8 mouse cellular contexts compared by ENCODE assay signal in the genomic region with DNA sequence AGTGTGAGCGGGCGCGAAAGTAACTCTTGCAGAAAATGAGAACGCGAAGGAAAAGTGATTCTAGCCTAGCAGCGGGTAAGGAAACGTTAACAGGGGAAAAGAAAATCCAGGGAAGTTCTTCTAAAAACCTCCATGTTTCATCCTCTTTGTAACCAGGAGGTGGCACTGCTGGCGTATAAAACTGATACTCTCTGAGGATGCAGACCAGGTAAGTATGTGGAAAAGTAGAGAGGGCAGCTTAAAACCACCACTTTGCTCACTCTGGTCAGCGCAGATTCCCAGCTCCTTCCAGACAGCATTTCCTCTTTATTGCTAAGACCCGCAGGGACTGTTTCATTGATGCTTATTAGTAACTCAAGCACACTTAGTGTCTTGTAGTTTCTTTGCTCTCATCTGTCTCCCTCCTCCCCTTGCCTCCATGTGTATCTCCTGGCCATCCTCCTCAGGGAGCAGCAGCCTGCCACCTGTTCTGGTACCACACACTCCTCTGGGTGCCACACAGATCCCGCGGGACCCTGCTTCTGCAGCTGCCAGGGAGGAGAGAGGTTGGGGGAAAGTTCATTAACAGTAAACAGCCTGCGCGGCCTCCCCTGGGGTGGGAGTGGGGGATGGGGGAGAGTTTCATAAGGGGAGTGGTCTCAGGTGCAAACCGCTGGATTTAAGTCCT. TPM values are rescaled to one million over a fixed set of nuclear protein-coding genes. Genes with fewer than 3 reads are reported as not detected.
DNase-seq lines count a peak whose midpoint lies in the region; ATAC-seq and TF ChIP-seq lines count a peak whose summit lies in the region.

No protein-coding gene starts in this region.

- 19% methylated on average over 15 of the region's 15 CpGs for WGBS in hindbrain, embryonic 14.5 days
- WGBS in stomach, embryonic 14.5 days, result 15% methylated on average over 15 of the region's 15 CpGs

- DNase-seq in left cerebral cortex, adult 11 months (ENCODE audit: low spot score), result peak; percentile 6
- no peak for DNase-seq in left cerebral cortex, adult 8-10 months (ENCODE audit: low spot score in 2 of 2)
- DNase-seq in embryo, embryonic 11 days, result peak; percentile 51
- DNase-seq in hindbrain, embryonic 14.5 days (ENCODE audit: low spot score), result peak; percentile 69
- peak in 1 of 2 experiments; percentile 33 for DNase-seq in left cerebral cortex, adult 2 months (ENCODE audit: extremely low spot score in 1 of 2, low spot score in 2 of 2)
- DNase-seq in mesoderm, embryonic 11.5 days (ENCODE audit: low read depth, low spot score), result peak; percentile 56

- H3K27me3 ChIP-seq in hindbrain, embryonic 14.5 days (ENCODE audit: control insufficient read depth, insufficient read depth, low read length), result no peaks in the 10 kb centered on the region
- no peaks in the 10 kb centered on the region for H3K27me3 ChIP-seq in stomach, embryonic 14.5 days (ENCODE audit: control insufficient read depth, insufficient read depth, low read length)

- peak; percentile 51; the same call in 1 of the 2 replicates for ATAC-seq in hindbrain, embryonic 14.5 days (ENCODE audit: low FRiP score)
- 0 out of 2 replicates have a peak, but pooled peaks have one; percentile 18 for ATAC-seq in stomach, embryonic 14.5 days (ENCODE audit: insufficient number of reproducible peaks, insufficient read depth, low FRiP score, low read depth)
- ATAC-seq in erythroid progenitor cell, adult 5-6 weeks (replicated peaks; ENCODE audit: low FRiP score, poor library complexity, severe bottlenecking), result no peak

- H3K9me3 ChIP-seq in hindbrain, embryonic 14.5 days (ENCODE audit: control insufficient read depth, low read length), result no peaks in the 10 kb centered on the region
- H3K9me3 ChIP-seq in stomach, embryonic 14.5 days (ENCODE audit: control insufficient read depth, low read depth, low read length), result no peaks in the 10 kb centered on the region

- no peaks in the 10 kb centered on the region for H3K4me1 ChIP-seq in hindbrain, embryonic 14.5 days (replicated peaks; ENCODE audit: control insufficient read depth, insufficient read depth, low read length)
- H3K4me1 ChIP-seq in stomach, embryonic 14.5 days (ENCODE audit: control insufficient read depth, insufficient read depth, low read length), result no peaks in the 10 kb centered on the region

- H3K27ac ChIP-seq in hindbrain, embryonic 14.5 days, result no peak overlapping the region
- H3K27ac ChIP-seq in left cerebral cortex, adult 2 months, result no peak overlapping the region
- H3K27ac ChIP-seq in stomach, embryonic 14.5 days (ENCODE audit: low read length), result no peak overlapping the region

- H3K9ac ChIP-seq in hindbrain, embryonic 14.5 days, result no peak overlapping the region
- no peak overlapping the region for H3K9ac ChIP-seq in stomach, embryonic 14.5 days (replicated peaks; ENCODE audit: low read depth, low read length)

- H3K4me2 ChIP-seq in hindbrain, embryonic 14.5 days (replicated peaks), result no peak overlapping the region
- H3K4me2 ChIP-seq in stomach, embryonic 14.5 days (replicated peaks; ENCODE audit: low read depth, low read length), result no peak overlapping the region; the same call in 1 of the 2 replicates

- intact Hi-C loops in left cerebral cortex, adult 2 months (cut with DNase I), result loop anchor here (2.0 to 5.0 kb wide), 3 partner anchors 193 to 563 kb away; no protein-coding TSS in a partner anchor

- peak; percentile 68 for TF ChIP-seq CTCF in left cerebral cortex, adult 2 months (IDR thresholded peaks at IDR 0.05)

- H3K4me3 ChIP-seq in hindbrain, embryonic 14.5 days (replicated peaks; ENCODE audit: low read length), result no peak overlapping the region
- no peak overlapping the region for H3K4me3 ChIP-seq in left cerebral cortex, adult 2 months
- no peak overlapping the region for H3K4me3 ChIP-seq in stomach, embryonic 14.5 days (ENCODE audit: low read depth, low read length)

- H3K36me3 ChIP-seq in hindbrain, embryonic 14.5 days (replicated peaks; ENCODE audit: control insufficient read depth, insufficient read depth), result no peaks in the 10 kb centered on the region
- no peaks in the 10 kb centered on the region for H3K36me3 ChIP-seq in stomach, embryonic 14.5 days (ENCODE audit: control insufficient read depth, insufficient read depth, low read length)

RNA-seq across cellular contexts. Expression of a gene that starts 37.8 kb away (rescaled TPM):
- total RNA-seq in left cerebral cortex, adult 8-10 months (2022), result 1 to 10 TPM; 1.3 to 1.7 (median 1.5) TPM
- polyA plus RNA-seq in hindbrain, embryonic 14.5 days (2014; fragmentation: Nextera tagmentation; extraction: Ambion mirVana), result 1.1 and 1.2 TPM in 2 replicates
- total RNA-seq in left cerebral cortex, adult 2 months (2021), result 1 to 10 TPM in 1 of 2 experiments, under 1 TPM in 1; 0.87 to 1.8 TPM
- 6.2 and 7.1 TPM in 2 replicates for polyA plus RNA-seq in stomach, embryonic 14.5 days (2014; fragmentation: Nextera tagmentation; extraction: Ambion mirVana)
- 5.0 and 8.6 TPM in 2 replicates for total RNA-seq in erythroid progenitor cell, adult 5-6 weeks (2015; ENCODE audit: low replicate concordance)
- 0.83 and 1.2 TPM in 2 replicates for total RNA-seq in erythroid progenitor cell, adult 5-6 weeks (2017; ENCODE audit: low replicate concordance)

Comparison
In these comparisons a context has a peak if more than half of its experiments do, and no peak if none do; other contexts are left out.
1. DNase-seq: peak in left cerebral cortex, adult 11 months (single experiment), embryo, embryonic 11 days (single experiment), hindbrain, embryonic 14.5 days (single experiment) and mesoderm, embryonic 11.5 days (single experiment); none in left cerebral cortex, adult 8-10 months (0 of 2).